Mouse (Mus musculus): ENCODE data around the gene Eng. TPM values are rescaled to one million over a fixed set of nuclear protein-coding genes. Genes with fewer than 3 reads are reported as not detected.
A peak's percentile ranks its signal among the peaks of the same experiment; 100 is the strongest.

Gene Eng
- polyA plus RNA-seq, 1 experiment from 2014 or later, result 32.1 TPM

DNA sequence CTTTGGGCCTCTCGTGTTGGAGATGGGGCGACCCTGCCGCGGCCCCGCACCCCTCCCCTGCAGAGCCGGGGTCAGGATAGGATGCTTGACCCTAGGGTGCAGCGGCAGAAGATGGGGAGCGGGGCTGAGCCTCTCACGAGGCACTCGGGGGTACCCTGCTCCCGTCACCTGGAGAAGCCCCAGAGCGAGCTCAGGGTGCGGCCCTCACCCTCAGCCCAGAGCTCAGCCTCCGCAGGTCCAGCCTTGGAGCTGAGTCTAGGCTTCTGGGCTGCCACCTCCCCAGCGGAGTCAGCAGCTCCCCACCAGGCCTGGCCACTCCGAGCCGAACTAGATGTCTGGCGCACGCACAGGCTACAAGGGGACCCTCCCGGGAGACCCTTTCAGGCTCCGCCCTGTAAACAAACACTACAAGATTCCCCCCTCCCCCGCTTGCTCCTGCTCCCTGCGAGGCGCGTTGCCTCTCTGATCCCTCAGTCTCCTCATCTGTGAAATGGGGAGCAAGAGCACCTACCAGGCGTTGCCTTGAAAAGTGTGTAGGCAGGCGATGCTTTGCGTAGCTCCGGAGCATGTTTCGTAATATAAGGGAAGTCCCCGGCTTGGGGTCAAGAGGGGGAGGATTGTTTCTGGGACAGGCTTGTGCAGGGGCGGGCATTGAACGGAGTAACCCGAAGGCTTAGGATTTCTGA, 39.0 kb upstream of the Eng start:
- H3K4me3 ChIP-seq, result peak overlapping the region; percentile 77
- ATAC-seq (ENCODE audit: insufficient number of reproducible peaks, insufficient read depth, low FRiP score, low TSS enrichment), result peak; percentile 48; the same call in 1 of the 2 replicates
- H3K27me3 ChIP-seq, result no peaks in the 10 kb centered on the region
- peak overlapping the region; percentile 30 for H3K27ac ChIP-seq
- no peaks in the 10 kb centered on the region for H3K9me3 ChIP-seq
- peak overlapping the region; percentile 80 for H3K4me2 ChIP-seq (replicated peaks)
- H3K9ac ChIP-seq, result peak overlapping the region; percentile 69
- 5% methylated on average over 34 of the region's 34 CpGs for WGBS
- H3K36me3 ChIP-seq, result 0 out of 2 replicates have a peak, but pooled peaks cover 4% of the 10 kb centered on the region
- H3K4me1 ChIP-seq, result peaks cover 33% of the 10 kb centered on the region

DNA sequence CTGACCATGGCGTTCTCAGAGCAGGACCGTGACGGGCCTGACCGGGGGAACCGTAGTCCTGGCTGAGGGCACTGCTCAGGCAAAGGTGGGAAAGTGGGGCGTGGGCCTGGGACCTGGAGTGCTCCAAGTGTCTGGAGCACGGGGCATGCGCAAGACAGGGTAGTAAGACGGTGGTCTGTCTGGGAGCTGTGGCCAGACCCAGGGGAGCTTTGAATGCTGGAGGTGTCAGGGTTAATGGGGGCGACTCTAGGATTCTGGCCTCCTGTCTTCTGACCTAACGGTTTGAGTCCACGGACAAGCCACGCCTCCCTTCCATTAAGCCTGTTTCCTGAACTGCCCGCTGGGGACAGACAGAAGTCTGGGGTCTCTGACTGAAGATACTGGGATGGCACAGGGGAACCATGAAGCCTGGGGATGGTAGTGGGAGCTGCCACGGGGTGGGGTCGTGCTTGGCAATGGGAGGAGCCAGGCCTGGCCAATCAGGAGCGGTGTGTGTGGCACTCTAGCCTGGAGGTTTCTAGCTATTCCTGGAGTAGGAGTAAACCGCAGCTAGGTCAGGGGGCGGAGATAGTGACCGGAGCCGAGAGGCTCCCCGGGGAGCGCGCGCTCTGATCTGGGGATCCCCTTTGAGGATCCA, 38.1 kb upstream of the Eng start:
- 8% methylated on average over 25 of the region's 25 CpGs for WGBS
- H3K36me3 ChIP-seq, result 0 out of 2 replicates have a peak, but pooled peaks cover 11% of the 10 kb centered on the region
- H3K9ac ChIP-seq, result no peak overlapping the region
- H3K4me2 ChIP-seq (replicated peaks), result peak overlapping the region; percentile 80
- H3K27me3 ChIP-seq, result no peaks in the 10 kb centered on the region
- peaks cover 31% of the 10 kb centered on the region for H3K4me1 ChIP-seq
- peak overlapping the region; percentile 77 for H3K4me3 ChIP-seq
- no peaks in the 10 kb centered on the region for H3K9me3 ChIP-seq
- H3K27ac ChIP-seq, result peak overlapping the region; percentile 46; the same call in 1 of the 2 replicates
- ATAC-seq (ENCODE audit: insufficient number of reproducible peaks, insufficient read depth, low FRiP score, low TSS enrichment), result no peak

DNA sequence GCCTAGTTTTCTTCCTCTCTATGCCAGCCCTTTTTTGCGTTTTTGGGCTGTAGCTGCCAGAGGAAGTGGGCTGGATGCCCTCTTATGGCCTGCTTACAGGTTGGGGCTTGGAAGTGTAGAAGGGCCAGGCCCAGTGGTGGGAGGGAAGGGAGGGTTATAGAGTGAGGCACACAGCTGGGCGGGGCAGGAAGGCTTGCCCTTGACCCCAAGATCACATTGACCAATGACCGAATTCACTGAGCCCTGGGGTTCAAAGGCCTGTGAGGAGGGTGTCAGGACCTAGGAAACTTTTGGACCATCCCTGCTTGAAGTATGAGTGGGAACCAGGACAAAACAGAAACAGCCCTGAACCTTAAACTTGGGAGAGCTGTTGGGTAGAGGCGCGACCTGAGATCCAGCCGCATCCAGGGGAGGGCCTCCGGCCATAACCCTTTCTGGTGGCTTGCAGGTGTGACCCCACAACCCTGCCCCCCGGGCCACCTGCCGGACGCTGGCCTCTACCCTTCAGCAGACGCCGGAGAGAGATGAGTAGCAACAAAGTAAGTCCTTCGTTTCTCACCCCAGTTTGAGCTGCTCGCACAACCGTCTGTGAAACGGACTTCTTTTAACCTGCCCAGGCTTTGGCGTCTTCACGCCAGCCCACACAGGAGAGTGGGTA, 37.5 kb upstream of the Eng start:
- H3K4me1 ChIP-seq, result peaks cover 31% of the 10 kb centered on the region
- 0 out of 2 replicates have a peak, but pooled peaks cover 14% of the 10 kb centered on the region for H3K36me3 ChIP-seq
- H3K9ac ChIP-seq, result no peak overlapping the region
- H3K4me2 ChIP-seq (replicated peaks), result peak overlapping the region; percentile 80
- no peaks in the 10 kb centered on the region for H3K27me3 ChIP-seq
- H3K27ac ChIP-seq, result peak overlapping the region; percentile 46; the same call in 1 of the 2 replicates
- WGBS, result 42% methylated on average over 18 of the region's 18 CpGs
- no peak for ATAC-seq (ENCODE audit: insufficient number of reproducible peaks, insufficient read depth, low FRiP score, low TSS enrichment)
- no peaks in the 10 kb centered on the region for H3K9me3 ChIP-seq
- peak overlapping the region; percentile 77 for H3K4me3 ChIP-seq

DNA sequence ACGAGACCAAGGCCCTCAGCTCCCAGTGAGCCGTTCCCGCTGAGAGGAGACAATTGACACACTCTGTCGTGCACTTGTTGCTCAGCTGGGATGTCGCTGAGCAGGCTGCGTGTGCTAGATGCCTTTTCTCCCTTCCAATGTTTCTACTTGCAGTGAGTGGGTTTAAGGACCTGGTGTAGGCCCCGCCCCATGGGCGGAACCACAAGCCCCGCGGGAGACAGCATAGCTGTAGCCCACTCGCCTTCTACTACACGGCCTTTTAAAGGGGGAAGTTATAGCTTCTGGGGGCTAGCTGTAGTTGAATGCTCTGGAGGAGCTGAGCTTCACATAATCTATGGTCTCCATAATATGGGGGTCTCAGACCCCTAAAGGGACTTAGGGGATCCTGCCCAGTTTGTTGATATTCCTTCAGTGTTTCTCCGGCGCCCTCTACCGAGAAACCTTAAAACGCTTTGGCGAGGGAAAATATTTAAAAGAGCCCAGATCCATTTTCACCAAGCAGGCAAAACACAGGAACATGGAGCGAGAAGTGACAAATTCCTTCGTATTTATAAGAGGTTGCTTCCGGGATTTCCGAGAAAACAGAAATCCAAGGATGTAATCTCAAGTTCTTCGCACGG, 35.7 kb upstream of the Eng start:
- Histone ChIP-seq H3K4me3 (peak overlapping the region; percentile 36), H3K27ac (0 out of 2 replicates have a peak overlapping the region, but pooled peaks have one; percentile 17), H3K9ac (no peak overlapping the region), H3K4me2 (replicated peaks) (peak overlapping the region; percentile 51), H3K4me1 (peaks cover 31% of the 10 kb centered on the region), H3K36me3 (peaks cover 28% of the 10 kb centered on the region), H3K27me3 (no peaks in the 10 kb centered on the region), H3K9me3 (no peaks in the 10 kb centered on the region)
- WGBS, result 15% methylated on average over 23 of the region's 23 CpGs
- ATAC-seq (ENCODE audit: insufficient number of reproducible peaks, insufficient read depth, low FRiP score, low TSS enrichment), result no peak

DNA sequence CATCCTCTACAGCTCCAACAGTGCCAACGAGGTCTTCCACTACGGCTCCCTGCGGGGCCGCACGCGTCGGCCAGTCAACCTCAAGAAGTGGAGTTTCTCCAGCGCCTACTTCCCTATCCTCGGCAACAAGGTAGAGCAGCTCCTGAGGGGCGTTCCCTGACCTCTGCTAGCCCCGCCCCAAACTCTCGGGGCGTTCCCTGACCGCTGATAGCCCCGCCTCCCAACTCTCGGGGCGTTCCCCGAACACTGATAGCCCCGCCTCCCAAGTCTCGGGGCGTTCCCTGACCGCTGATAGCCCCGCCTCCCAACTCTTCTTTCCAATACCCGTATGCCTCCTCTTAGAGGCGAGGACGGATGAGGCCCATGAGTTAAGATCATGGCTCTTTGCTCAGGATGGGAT, 34.1 kb upstream of the Eng start:
- Histone ChIP-seq H3K27ac (no peak overlapping the region), H3K4me3 (no peak overlapping the region), H3K4me2 (replicated peaks) (no peak overlapping the region), H3K27me3 (no peaks in the 10 kb centered on the region), H3K9ac (no peak overlapping the region), H3K4me1 (peaks cover 29% of the 10 kb centered on the region), H3K36me3 (peaks cover 36% of the 10 kb centered on the region), H3K9me3 (no peaks in the 10 kb centered on the region)
- WGBS, result 70% methylated on average over 26 of the region's 26 CpGs
- ATAC-seq (ENCODE audit: insufficient number of reproducible peaks, insufficient read depth, low FRiP score, low TSS enrichment), result no peak

DNA sequence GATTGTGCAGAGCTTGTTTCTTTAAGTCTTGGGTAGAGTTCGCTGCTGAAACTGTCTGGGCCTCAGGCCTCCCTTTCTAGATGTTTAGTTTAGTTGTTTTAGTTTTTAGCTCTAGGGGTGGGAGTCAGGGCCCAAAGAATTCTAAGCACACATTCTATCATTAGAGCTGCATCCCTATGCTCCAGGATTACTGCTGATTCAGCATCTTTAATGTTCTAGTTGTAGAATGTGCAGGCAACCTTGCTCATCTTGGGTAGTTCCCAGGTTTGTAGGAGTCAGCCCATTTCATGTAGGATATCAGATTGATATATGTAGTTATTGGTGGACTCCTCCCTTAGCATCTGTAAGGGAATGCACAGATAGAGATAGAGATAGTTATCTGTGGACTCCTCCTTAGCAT, 29.3 kb upstream of the Eng start:
- ATAC-seq (ENCODE audit: insufficient number of reproducible peaks, insufficient read depth, low FRiP score, low TSS enrichment), result no peak
- 97% methylated on average over 1 of the region's 1 CpGs for WGBS
- no peak overlapping the region for H3K4me2 ChIP-seq (replicated peaks)
- no peaks in the 10 kb centered on the region for H3K9me3 ChIP-seq
- no peak overlapping the region for H3K27ac ChIP-seq
- no peak overlapping the region for H3K4me3 ChIP-seq
- H3K27me3 ChIP-seq, result no peaks in the 10 kb centered on the region
- H3K4me1 ChIP-seq, result peaks cover 39% of the 10 kb centered on the region
- H3K36me3 ChIP-seq, result peaks cover 54% of the 10 kb centered on the region
- H3K9ac ChIP-seq, result no peak overlapping the region

DNA sequence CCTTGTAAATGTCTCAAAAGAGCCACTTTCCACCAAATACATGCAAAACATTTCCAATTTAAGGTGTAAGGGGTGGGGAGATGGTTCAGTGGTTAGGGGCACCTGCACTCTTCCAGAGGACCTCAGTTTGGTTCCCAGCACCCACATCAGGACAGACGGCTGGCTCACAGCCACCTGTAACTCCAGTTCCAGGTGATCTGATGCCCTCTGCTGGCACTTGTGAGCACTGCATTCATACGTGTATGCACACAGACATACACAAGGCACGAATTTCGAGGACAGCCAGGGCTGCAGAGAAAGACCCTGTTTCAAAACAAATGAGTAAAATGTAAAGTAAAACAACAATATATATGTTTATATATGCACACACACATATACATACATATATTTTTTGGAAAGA, 28.8 kb upstream of the Eng start:
- Histone ChIP-seq H3K27ac (no peak overlapping the region), H3K9me3 (no peaks in the 10 kb centered on the region), H3K36me3 (peaks cover 50% of the 10 kb centered on the region), H3K4me3 (no peak overlapping the region), H3K9ac (no peak overlapping the region), H3K4me1 (peaks cover 42% of the 10 kb centered on the region), H3K27me3 (no peaks in the 10 kb centered on the region), H3K4me2 (replicated peaks) (no peak overlapping the region)
- no peak for ATAC-seq (ENCODE audit: insufficient number of reproducible peaks, insufficient read depth, low FRiP score, low TSS enrichment)
- 93% methylated on average over 4 of the region's 4 CpGs for WGBS

DNA sequence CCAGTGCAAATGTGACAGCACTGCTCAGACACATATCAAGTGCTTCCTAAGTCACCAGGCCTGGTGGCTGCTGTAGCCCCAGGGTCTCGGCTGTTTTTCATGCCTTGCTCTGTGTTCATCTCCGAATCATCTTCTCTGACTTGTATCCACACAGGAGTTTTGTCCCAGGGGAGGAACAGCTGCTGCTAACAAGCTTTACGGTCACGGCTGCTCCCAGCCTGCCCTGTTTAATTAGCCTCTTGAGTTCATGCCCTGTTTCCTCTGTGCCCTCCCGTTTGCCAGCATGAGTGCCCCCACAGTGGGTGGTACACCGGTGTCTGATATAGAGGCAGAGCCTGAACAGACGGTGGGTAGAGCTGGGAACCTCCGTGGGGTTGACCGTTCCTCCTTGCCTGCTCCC, 28.3 kb upstream of the Eng start:
- no peak overlapping the region for H3K9ac ChIP-seq
- H3K4me3 ChIP-seq, result no peak overlapping the region
- ATAC-seq (ENCODE audit: insufficient number of reproducible peaks, insufficient read depth, low FRiP score, low TSS enrichment), result no peak
- no peak overlapping the region for H3K4me2 ChIP-seq (replicated peaks)
- H3K27ac ChIP-seq, result no peak overlapping the region
- peaks cover 46% of the 10 kb centered on the region for H3K36me3 ChIP-seq
- no peaks in the 10 kb centered on the region for H3K9me3 ChIP-seq
- 61% methylated on average over 9 of the region's 9 CpGs for WGBS
- no peaks in the 10 kb centered on the region for H3K27me3 ChIP-seq
- H3K4me1 ChIP-seq, result peaks cover 42% of the 10 kb centered on the region

DNA sequence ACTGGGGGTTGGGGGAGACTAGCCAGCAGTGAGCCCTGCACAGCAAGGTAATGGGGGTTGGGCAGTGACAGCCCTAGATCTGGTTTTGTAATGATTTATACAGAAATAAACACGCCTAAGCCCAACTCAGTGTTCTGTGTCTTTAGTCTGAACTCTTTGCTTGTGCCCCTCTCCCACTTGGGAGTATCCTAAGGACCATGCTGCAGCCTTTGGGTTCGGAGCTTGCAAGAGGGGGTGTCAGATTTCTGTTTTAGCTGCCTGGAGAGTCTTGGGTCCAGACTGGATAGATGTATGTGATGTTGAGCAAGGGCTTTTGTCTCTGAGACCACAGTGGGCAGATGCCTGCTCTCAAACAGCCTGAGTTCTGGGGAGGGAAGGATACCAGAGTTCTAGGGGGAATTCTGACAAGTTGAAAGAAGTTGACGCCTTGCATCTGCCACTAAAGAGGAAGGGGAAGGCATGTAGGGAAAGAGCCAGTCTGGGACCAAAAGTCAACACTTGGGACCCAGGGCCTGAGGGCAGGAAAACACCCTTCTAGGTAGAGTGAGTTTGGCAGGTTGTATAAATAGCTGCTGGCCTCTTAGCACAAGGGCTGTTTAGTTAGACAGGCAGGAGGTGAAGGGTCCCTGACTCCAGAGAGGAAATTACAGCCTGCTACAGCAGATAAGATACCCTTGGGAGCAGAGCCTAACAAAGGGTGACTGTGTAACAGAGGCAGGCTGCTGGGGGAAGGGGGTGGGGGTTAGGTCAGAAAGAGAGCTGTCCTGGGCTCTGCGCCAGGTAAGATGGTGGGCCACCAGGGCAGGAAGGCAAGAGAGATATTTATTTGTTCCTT, 25.5 kb upstream of the Eng start:
- H3K9me3 ChIP-seq, result no peaks in the 10 kb centered on the region
- H3K27me3 ChIP-seq, result no peaks in the 10 kb centered on the region
- peak overlapping the region; percentile 26 for H3K4me2 ChIP-seq (replicated peaks)
- 18% methylated on average over 4 of the region's 4 CpGs for WGBS
- H3K4me1 ChIP-seq, result peaks cover 59% of the 10 kb centered on the region
- peak; percentile 68 for ATAC-seq (ENCODE audit: insufficient number of reproducible peaks, insufficient read depth, low FRiP score, low TSS enrichment)
- H3K9ac ChIP-seq, result 0 out of 2 replicates have a peak overlapping the region, but pooled peaks have one; percentile 24
- H3K36me3 ChIP-seq, result peaks cover 27% of the 10 kb centered on the region
- peak overlapping the region; percentile 92 for H3K27ac ChIP-seq
- H3K4me3 ChIP-seq, result no peak overlapping the region

DNA sequence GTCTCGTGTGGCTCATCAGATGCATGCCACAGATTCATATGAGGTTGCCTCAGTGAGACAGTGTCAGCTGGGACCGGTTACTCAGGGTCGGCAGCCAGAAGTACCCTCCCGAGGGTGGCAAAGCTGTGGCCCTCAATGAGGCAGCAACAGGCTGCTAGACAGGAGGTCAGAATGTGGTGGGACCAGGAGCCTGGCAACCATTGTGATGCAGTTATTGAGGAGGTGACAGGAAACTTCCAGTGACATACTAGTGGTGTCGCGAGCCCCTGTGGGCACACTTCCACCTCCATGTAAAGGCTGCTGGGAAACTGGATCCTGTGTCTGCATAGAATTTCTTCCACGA, 24.9 kb upstream of the Eng start, which contains the start of gene Ak1:
Ak1 (plus strand) TSS at position 242 of the 343 bp plus-strand sequence.
- H3K4me2 ChIP-seq (replicated peaks), result peak within 1 kb of the TSS; percentile 26
- peaks cover 25% of the 10 kb centered on the region for H3K36me3 ChIP-seq
- no peaks in the 10 kb centered on the region for H3K27me3 ChIP-seq
- H3K4me1 ChIP-seq, result peaks cover 65% of the 10 kb centered on the region
- no peak for ATAC-seq (ENCODE audit: insufficient number of reproducible peaks, insufficient read depth, low FRiP score, low TSS enrichment)
- no peak within 1 kb of the TSS for H3K4me3 ChIP-seq
- H3K9me3 ChIP-seq, result no peaks in the 10 kb centered on the region
- peak within 1 kb of the TSS; percentile 92 for H3K27ac ChIP-seq
- H3K9ac ChIP-seq, result 0 out of 2 replicates have a peak within 1 kb of the TSS, but pooled peaks have one; percentile 24
- WGBS, result 15% methylated on average over 7 of the region's 7 CpGs
